Mouse (Mus musculus) small intestine, adult 2 months (tissue): ENCODE data around the gene Osm. TPM values are rescaled to one million over a fixed set of nuclear protein-coding genes. Genes with fewer than 3 reads are reported as not detected.

Experiments used
- H3K27ac ChIP-seq: fragments of 200-500 bp; 2 replicates; pipeline ENCODE4 v1.5.1; 2012; ENCODE audit warnings: low read depth, low read length, control low read depth, inconsistent platforms; ENCODE audit not compliant: insufficient read depth
- H3K27me3 ChIP-seq: fragments of 200-500 bp; 2 replicates; pipeline ENCODE4 v1.6.1; 2012; ENCODE audit warnings: mild to moderate bottlenecking, moderate library complexity, low read length, inconsistent platforms; ENCODE audit not compliant: control insufficient read depth, insufficient read depth
- H3K36me3 ChIP-seq: fragments of 200-500 bp; 2 replicates; pipeline ENCODE4 v1.6.1; 2012; ENCODE audit warnings: mild to moderate bottlenecking, low read length, control low read depth, inconsistent platforms; ENCODE audit not compliant: control insufficient read depth, insufficient read depth
- H3K4me1 ChIP-seq: fragments of 200-500 bp; 2 replicates; pipeline ENCODE4 v1.6.1; 2012; ENCODE audit warnings: low read length, inconsistent platforms, mixed read lengths; ENCODE audit not compliant: control insufficient read depth, insufficient read depth, insufficient read length
- H3K4me3 ChIP-seq: fragments of 200-500 bp; 2 replicates; pipeline ENCODE4 v1.5.1; 2012; ENCODE audit warnings: low read depth, mild to moderate bottlenecking, control low read depth, inconsistent platforms, low read length, moderate library complexity
- CTCF ChIP-seq: fragments of 200-500 bp; IDR thresholded peaks from 2 replicates; pipeline ENCODE4 v1.5.1; 2012; ENCODE audit warnings: low read depth, mild to moderate bottlenecking, control low read depth, inconsistent platforms, low read length, moderate library complexity, mixed read lengths; ENCODE audit not compliant: insufficient replicate concordance, insufficient read length; ENCODE audit errors: extremely low read depth
- POLR2A ChIP-seq: fragments of 200-500 bp; IDR thresholded peaks from 2 replicates; pipeline ENCODE4 v1.6.1; 2012; ENCODE audit warnings: low read depth, mild to moderate bottlenecking, control low read depth, inconsistent platforms, low read length, moderate library complexity
- WGBS: fragments of 180-500 bp; shearing (Covaris S2); methylation state at CpG from one replicate; pipeline ENCODE4 v1.1.7; 2018; 5-methylcytosine and 5-hydroxymethylcytosine counted together
- polyA plus RNA-seq: library from polyadenylated mRNA; depleted of rRNA; stranded (reverse); fragments of >200 nt; gene quantifications from 2 replicates; pipeline ENCODE4 v1.2.3, GENCODE M21; 2012

Gene Osm
- polyA plus RNA-seq, 1 experiment, result 0.19 TPM

GRCm38 (mm10) chr11:4261188-4261494, 24.9 kb downstream of the Osm start:
- WGBS, result 37% methylated on average over 7 of the region's 7 CpGs
- no peaks in the 10 kb centered on the region for H3K27me3 ChIP-seq
- H3K4me1 ChIP-seq, result peaks cover 59% of the 10 kb centered on the region
- peak overlapping the region; percentile 29; the same call in 1 of the 2 replicates for H3K27ac ChIP-seq
- TF ChIP-seq POLR2A (no peak), CTCF (peak; percentile 63; the same call in 1 of the 2 replicates)
- no peak overlapping the region for H3K4me3 ChIP-seq
- H3K36me3 ChIP-seq, result no peaks in the 10 kb centered on the region

- Histone ChIP-seq H3K36me3 (no peaks in the 10 kb centered on the region), H3K4me3 (no peak overlapping the region), H3K27ac (no peak overlapping the region), H3K27me3 (no peaks in the 10 kb centered on the region), H3K4me1 (peaks cover 55% of the 10 kb centered on the region)
- whole genome bisulfite sequencing, result 25% methylated on average over 5 of the region's 5 CpGs
- TF ChIP-seq CTCF (no peak), POLR2A (no peak)
These were observed 25.7 kb downstream of the Osm start for GRCm38 (mm10) chr11:4261969-4262368.

GRCm38 (mm10) chr11:4262847-4263246, 26.6 kb downstream of the Osm start:
- WGBS, result 18% methylated on average over 7 of the region's 7 CpGs
- Histone ChIP-seq H3K4me3 (no peak overlapping the region), H3K27ac (no peak overlapping the region), H3K36me3 (no peaks in the 10 kb centered on the region), H3K4me1 (peaks cover 51% of the 10 kb centered on the region), H3K27me3 (no peaks in the 10 kb centered on the region; the same call in 1 of the 2 replicates)
- no peak for TF ChIP-seq POLR2A
- no peak for TF ChIP-seq CTCF

GRCm38 (mm10) chr11:4263296-4263695, 27.1 kb downstream of the Osm start:
- no peaks in the 10 kb centered on the region for H3K36me3 ChIP-seq
- no peak for TF ChIP-seq CTCF
- TF ChIP-seq POLR2A, result no peak
- no peak overlapping the region for H3K4me3 ChIP-seq
- peaks cover 54% of the 10 kb centered on the region for H3K4me1 ChIP-seq
- H3K27ac ChIP-seq, result no peak overlapping the region
- WGBS, result 16% methylated on average over 1 of the region's 1 CpGs
- H3K27me3 ChIP-seq, result no peaks in the 10 kb centered on the region; the same call in 1 of the 2 replicates

- H3K4me3 ChIP-seq, result no peak overlapping the region
- H3K27ac ChIP-seq, result no peak overlapping the region
- peaks cover 54% of the 10 kb centered on the region for H3K4me1 ChIP-seq
- no peak for TF ChIP-seq CTCF
- TF ChIP-seq POLR2A, result peak; percentile 24; the same call in 1 of the 2 replicates
- no peaks in the 10 kb centered on the region; the same call in 1 of the 2 replicates for H3K27me3 ChIP-seq
- WGBS, result 25% methylated on average over 7 of the region's 7 CpGs
- H3K36me3 ChIP-seq, result peaks cover 3% of the 10 kb centered on the region; the same call in 1 of the 2 replicates
These were observed 27.8 kb downstream of the Osm start for GRCm38 (mm10) chr11:4264066-4264465.

GRCm38 (mm10) chr11:4266271-4267201, 30.3 kb downstream of the Osm start:
- Histone ChIP-seq H3K4me3 (peak overlapping the region; percentile 80), H3K27ac (peak overlapping the region; percentile 83), H3K27me3 (no peaks in the 10 kb centered on the region; the same call in 1 of the 2 replicates), H3K36me3 (peaks cover 4% of the 10 kb centered on the region; the same call in 1 of the 2 replicates), H3K4me1 (peaks cover 34% of the 10 kb centered on the region)
- WGBS, result under 1% methylated on average over 61 of the region's 61 CpGs
- TF ChIP-seq POLR2A (no peak), CTCF (no peak)

- Histone ChIP-seq H3K36me3 (peaks cover 4% of the 10 kb centered on the region; the same call in 1 of the 2 replicates), H3K4me1 (peaks cover 31% of the 10 kb centered on the region), H3K27me3 (no peaks in the 10 kb centered on the region; the same call in 1 of the 2 replicates), H3K27ac (peak overlapping the region; percentile 83), H3K4me3 (peak overlapping the region; percentile 80)
- TF ChIP-seq POLR2A, result no peak
- TF ChIP-seq CTCF, result no peak
- 5% methylated on average over 13 of the region's 13 CpGs for WGBS
These were observed 31.0 kb downstream of the Osm start for GRCm38 (mm10) chr11:4267202-4267578.
